Mouse (Mus musculus) urinary bladder, postnatal 36 days (tissue): ENCODE measurements at regions not wholly inside any gene's neighbourhood (a gene's known extent, or its start where the extent isn't known, plus 50 kb on each side); places are given as distances from the start of the nearest gene placed in this dataset.
A peak's percentile ranks its signal among the peaks of the same experiment; 100 is the strongest.

Experiments used
- DNase-seq, 2 experiments: peaks; one replicate each; pipeline ENCODE4 v3.0.0; 2022; ENCODE audit warnings: low spot score in 2 of 2, mixed read lengths in 1 of 2

DNA sequence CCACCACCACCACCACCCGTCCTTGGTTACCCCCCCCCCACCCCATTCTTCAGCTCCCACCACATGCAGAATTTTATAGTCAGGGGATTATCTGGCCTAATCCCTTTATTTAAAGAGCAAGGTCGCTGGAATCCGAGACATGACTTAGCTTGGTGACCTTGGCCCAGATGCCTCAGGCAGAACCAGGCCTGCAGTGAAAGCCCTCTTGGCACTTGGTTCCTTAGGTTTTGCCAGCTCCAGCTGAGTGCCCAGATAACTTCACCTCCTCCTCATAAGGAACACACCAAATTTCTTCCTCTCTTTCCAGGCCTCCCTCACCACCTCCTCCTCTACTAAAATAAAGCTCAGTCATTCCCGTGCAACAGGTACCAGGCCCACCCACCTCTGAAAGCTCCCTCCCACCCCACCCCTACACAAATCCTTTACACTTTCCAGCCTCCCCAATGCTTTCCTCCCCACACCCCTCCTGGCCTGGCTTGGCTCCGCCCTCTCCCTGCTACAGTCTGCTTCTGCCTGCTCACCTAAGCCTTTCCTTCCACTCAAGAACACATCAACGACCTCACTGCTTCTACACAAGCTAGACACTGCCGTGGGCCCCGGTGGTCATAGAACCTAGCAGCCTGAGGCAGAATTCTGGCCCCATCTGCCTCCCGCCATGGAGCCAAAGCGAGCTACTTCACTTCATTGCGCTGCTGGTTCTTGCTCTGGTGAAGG, 131.5 kb upstream of the Zfp703 start:
- DNase-seq, result no peak

DNA sequence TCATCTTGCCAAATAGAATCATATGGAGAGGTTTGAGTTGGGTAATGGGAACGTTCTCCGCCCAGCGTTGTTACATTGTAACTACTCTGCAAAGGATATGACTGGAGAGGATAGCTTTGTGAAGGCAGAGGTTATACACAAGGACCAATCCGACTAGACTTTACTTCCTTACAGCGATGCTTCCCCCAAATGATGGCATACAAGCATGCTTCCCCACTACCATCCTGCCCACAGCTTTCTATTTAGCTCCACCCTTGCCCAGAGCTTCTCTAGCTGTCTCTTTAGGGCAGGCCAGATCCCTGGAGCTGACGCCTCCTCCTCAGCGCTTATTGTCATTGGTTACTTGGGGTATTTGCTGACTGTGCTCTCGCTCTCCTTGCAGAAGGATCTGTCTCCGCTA, 130.1 kb upstream of the Zfp703 start:
- no peak for DNase-seq

DNA sequence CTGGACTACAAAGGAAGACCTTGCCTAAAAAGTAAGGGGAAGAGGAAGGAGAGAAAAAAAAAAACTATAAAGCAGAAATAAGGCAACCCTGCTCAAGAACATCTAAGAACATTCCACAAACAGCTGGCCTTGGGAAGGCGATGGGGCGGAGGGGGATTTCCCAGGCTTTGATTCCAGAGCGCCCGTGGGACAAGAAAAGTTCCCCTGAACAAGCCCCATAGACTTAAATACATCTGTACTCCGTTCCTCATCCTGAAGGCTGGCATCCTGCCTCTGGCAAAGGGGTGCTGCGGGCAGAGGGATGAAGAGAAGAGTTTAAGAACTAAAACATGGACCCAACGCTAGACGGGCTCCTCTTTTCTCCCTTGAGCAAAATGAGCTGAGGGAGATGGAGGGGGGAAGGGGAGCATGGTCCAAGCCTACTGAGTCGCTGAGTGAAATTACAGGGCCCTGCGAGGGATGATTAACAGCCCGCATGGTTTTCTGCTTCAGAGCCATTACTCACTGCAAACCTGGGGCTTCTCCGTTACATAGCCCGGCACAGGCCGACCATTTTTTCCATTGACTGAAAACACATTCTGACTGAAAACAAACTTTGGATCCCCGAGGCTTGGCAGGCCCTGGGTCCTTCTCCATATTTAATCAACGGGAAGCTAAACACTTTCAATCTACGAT, 128.9 kb upstream of the Zfp703 start:
- no peak for DNase-seq

DNA sequence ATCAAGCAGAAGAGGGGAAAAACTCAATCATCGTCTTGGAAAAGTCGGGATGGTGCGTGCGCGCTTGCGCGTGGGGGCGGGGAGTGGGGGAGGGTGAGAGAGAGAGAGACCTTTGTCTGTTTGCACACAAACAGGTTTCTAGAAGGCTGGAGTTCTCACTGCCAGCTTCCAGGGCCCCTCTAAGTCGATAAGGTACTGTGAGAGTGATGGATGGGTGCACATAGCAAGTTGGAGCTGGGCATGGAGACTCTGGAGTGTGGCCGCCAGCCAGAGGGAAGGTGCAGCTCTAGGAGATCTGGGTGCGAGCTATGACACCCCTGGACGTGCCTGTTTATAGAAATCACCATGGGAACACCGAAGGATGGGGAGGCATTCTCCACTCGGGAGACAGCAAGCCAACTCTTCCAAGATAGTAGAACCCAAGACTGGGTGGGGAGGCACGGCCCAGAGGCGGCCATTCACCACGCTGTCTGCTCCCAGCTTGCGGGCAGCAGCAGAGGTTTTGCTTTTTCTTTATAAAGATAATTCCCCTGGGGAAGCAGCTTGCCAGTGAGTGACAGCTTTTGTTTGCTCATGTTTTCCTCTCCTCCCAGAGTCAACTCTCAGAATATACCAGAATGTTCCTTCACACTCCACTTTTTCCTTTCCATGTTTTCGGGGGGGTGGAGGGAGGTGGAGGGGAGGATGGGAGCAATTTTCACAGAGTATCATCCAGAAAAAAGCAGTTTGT, 128.0 kb upstream of the Zfp703 start:
- DNase-seq, result no peak

DNA sequence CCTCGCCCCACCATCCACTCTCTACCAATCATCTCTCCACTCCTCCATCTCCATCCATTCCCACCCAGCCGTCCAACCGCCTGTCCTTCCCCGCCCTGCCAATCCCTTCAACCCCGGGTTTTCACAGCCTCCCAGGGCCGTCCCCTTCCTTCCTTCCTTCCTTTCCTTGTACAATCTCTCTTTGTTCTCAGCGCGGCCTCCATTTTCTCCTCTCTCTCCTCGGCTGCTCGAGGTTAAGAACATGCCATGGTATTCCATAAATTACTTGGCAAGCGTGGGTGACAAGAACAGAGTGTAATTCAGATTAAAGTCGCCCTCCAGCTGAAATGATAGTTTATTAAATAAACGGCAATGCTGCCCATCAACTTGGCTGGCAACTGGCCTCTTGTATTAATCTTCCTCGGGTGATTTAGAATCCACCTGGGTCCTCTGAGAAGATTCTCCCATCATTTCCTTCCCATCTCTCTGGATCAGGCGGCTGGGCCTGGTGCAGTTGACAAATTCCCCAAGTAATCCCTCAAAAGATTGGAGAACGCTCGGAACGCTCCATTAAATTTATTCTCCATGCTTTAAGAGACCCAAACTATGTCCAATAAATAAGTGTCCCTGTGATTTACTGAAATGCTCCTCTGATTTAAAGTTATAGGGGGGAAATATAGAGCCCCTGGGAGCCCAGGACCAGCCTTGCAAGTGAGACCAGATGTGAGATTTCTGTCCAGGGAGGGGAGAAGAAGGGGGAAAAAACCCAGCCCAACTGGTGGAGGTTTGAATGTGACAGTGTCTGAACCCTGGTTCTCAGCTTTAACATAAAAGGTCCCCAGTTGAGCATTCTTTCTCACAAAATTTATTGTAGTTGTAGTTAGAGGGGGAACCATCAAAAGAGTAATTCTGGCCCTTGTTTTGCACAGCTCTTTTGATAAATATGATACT, 125.0 kb upstream of the Zfp703 start:
- no peak for DNase-seq

DNA sequence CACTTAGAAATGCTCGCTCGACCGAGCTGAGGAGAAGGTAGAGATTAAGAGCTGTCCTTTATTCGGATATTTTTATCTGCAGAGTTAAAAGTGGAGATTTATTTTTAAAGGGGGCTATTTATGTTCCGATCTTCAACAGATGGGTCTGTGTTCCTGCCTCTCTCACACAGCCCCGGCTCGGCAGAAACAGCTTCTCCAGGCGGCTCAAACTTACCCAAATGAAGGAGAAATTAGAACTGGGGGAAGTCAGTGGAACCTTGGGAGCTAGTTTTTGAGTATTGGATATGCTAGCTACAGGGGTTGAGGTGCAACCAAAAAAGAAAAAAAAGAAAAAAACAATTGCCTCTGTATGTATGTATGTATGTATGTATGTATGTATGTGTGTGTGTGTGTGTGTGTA, 124.2 kb upstream of the Zfp703 start:
- no peak for DNase-seq

DNA sequence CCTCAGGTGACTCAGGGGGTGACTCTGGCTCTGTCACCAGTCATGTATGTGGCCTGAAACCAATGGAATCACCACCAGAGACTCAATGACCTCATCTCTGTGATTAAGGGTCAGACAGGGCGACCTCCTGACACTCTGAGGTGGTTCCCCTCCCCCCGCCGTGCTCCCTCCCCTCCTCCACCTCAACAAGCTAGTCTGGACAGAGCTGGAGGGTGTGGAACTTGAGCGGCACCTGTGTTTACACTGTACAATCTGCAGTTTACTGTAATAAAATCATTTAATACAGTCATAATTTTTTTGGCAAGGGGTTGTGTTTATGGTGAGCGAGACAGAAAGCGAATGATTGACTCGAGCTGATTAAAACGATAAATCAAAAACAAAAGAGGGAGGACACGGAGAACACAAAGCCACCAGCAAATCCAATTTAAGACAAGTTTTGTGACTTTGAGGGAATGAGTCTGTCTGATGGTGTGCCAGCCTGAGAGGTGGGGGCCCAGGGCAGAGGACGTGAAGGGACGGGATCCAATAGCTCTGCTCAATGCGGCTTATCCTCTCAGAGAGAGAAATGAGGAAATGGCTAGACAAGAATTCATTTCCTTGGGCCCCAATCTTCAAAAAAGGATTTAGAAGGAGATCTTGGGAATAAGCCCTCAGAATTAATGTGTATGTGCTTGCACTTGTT, 122.4 kb upstream of the Zfp703 start:
- no peak for DNase-seq

DNA sequence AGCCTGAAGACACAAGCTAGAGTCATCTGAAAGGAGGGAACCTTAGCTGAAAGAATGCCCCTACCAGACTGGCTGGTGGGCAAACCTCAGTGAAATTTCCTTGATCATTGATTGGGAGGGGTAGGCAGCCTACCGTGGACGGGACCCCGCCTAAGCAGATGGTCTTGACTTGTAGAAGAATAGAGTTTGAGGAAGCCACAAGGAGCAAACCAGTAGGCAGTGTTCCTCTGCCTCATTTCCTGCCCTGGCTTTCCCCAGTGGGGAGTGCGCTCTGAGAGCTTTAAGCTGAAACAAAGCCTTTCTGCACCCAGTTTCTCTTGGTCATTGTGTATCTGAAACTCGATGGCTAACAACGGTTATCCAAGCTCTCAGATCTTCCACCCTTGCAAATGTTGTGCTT, 121.9 kb upstream of the Zfp703 start:
- no peak for DNase-seq

DNA sequence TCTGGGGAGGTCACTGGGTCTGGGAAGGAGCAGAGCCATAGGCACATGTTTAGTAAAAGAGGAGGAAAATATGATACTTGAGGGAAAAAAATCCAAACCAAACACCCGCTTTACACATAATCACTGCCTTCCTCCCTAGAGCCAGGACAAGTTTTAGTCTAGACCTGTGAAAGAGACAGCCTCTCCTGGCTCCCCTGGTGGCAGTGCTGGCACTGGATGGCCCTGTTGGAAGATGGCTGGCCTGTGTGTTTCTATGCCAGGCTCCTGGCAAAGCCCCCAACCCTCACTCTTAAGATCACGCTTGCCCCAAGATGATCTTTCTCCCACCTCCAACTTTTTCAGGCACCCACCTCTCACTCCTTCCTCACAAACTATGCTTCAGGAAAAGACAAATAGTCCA, 112.6 kb upstream of the Zfp703 start:
- no peak for DNase-seq

DNA sequence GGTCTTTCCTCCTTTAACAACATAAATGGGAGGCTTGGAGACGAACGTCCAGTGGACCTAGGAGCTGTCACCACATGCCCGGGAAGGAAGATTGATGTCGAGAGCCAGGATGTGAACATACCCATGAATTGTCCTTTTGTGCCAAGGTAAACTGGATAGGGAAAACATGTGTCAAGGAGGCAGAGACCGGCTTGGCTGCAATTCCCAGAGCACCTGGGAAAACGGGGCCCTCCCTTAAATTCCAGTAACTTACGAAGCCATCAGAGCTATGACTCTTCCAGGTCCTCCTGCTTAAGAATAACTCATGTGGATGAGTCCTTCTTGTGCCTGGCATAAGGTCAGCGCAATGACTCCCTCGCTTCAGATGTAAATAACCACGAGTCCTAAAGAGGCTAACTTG, 112.2 kb upstream of the Zfp703 start:
- DNase-seq, result no peak

DNA sequence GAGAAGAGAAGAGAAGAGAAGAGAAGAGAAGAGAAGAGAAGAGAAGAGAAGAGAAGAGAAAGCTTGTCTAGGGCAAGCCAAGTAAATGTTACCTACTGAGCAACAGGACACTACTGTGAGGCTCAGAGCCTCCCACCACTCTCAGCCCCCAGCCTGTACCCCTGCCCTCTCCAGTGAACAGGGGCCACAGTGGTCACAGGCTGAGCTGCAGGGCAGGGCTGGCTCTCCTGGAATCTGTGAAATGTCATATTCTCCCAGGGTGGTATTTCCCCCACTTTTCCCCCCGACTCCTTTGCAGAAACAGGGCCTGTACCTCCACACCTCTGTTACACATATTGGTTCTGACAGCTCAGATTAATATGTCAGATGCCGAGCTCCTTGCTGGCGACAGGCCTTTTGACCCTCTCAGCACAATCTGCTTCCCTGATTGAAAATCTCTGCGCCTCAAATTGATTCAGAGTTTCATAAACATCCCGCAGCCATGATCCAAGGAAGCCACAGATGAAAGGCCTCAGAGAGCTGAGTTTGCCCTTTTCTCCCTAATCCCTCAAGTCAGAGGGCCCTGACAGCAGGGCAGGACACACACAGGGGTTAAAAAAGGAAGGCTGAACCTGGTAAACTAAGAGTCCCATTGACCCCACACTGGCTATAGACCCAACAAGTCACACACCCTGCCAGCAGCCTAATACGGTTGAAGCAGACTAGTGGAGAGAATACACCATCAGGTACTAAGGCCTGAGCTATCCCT, 108.8 kb upstream of the Zfp703 start:
- DNase-seq, result no peak

DNA sequence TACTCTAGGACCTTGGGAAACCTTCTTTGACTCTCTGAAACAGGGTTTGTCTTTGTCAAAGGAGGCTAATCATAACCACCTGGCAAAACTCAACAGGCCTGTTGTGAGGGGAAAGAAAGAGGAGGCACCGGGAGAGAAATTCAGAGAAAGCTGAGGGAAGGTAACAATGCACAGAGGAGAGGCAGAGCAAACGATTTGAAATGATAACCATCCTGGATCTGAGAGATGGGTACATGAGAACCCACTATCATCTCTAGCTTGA, 108.3 kb upstream of the Zfp703 start:
- no peak for DNase-seq

DNA sequence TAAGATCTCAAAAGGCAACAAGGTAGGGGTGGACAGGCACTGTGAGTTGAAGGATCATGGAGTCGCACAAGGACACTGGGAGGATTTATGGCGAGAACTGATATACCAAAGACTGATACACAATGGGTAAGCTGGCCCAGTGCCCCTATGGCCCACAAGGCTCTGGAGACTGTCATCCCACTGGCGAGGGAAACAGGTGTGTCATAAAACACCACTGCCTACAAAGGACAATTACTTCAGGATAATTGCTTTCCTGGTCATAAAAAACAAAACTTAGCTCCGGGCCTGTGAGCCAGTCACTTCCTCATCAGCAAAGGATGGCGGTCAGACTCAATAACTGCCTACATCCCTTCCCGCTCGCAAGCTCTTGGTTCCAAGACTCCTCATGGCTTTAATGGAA, 105.3 kb upstream of the Zfp703 start:
- DNase-seq, result no peak

DNA sequence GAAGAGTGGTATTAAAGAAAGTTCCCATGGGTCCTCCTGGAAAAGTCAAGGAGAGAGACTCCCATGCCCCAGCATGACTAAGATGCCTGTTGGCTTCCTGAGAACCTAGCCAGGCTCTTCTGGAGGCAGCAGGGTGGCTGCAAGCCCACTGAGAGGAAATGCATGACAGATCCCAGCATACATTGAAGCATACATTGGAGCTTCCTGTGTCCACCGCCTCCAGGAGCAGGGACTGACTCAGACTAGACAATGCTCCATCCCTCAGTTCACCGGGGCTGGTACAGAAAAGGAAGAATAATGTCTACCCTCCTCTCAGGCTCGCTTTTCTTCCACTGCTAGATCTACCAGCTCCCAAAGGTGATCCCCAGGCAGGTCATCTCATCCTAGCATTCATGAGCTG, 104.7 kb upstream of the Zfp703 start:
- no peak for DNase-seq

DNA sequence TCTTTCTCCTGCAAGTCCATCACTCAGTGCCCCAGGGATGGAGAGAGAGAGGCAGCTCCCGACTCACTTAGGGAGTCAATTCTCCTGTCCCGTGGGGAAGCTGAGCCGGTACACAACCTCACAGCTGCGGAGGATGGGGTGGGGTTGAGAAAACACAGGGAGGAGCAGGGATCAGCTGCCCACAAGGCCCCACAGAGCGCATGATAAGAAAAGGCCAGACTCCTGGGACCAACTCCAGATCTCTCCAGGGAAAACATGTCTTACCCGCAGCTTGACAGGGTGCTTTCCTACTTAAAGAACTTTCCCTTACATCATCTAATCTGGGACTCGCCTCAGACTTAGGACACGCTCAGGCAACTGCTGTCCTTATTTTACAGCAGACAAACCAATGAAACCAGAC, 104.3 kb upstream of the Zfp703 start:
- DNase-seq, result no peak

DNA sequence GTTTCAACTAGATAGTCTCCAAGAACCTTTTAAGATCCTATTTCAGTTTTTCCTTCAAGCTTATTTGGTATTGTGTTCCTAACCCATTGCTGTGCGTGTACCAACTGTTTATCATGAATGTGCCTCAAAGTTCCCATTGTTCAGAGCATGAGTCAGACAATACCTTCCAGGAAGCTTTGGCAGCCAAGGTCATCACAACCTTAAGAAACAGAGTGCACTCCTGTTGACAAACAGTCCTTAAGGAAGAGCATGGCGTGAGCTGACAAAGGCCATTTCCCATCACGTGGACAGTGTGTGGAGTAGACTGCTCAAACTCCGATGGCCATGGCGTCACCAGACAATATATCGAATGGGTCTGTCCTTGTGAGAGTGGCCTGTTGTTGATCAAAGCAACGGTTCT, 96.9 kb upstream of the Zfp703 start:
- DNase-seq, result no peak

DNA sequence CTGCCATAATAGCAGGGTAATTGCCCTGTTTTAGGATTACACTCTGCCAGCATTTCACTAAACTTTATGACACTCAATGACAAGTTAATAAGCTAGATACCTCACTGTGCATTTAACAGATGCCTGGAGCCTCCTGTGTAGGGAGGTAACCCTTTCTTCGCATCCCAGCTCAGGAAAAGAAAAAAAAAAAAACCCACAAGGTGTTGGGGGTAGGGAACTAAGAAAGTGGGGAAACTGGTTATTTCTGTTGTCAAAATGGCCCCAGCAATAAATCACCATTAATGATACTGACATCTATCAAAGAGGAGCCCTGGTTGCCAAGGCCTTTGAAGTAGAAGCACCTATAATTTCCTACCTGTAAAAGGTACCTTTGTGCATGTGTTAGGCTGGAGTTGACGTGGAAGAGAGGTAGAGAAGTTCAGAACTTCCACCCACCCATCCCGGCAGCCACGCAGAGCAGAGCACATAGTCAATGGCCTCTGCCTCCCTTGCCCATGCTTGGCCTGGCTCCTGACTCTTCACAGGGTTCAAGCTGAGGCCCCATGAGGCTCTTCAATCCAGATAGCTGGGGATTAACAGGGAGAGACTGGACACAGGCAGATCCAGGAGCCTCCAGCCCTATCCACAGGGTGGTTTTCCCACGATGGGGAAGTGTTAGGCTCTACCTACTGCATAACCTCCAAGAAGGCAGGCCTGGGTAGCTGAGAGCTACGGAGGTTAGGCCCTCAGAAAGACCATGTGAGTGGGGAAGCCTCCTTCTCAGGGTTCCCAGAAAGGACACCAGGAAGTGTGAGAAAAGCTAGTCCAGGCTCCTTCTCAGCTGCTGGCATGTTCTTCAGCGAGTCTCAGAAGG, 95.6 kb upstream of the Zfp703 start:
- no peak for DNase-seq

DNA sequence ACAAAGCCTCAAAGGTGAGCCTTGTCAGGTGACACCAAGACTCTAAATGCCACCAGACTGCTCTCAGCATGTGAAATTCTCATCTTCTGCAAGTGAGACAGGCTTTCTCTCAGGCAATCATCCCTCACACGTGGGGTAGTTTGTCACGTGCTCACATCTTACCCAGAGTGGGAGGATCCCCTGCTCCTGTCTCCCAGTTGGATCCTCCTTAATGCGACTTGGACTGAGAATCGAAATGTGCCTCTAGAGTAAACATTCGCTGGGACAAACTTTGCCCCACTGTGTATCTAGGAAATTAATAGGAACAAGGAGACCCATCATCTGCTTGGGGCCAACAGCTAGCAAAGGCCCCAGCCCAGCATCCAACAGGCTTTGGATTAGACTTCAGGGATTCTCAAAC, 94.5 kb upstream of the Zfp703 start:
- DNase-seq, result peak in 1 of 2 experiments; percentile 41

DNA sequence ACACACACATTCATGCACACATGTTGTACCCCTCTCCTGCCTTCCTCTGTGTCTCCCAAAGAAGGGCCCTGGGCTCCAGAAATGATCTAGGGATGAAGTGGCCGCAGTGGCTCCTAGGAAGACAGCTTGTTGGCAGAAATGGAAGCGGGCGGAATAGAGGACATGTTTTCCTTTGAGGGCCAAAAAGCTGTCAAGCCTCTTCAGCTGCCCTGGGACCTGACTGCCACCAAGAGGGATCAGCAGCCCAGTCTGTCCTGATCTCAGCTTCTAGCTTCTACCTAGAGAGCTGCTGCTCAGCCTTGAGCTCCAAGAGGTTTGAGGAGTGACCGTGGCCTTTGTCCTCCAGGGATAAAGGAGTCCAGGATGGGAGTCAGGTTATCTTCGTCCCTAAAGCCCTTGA, 93.8 kb upstream of the Zfp703 start:
- no peak for DNase-seq

DNA sequence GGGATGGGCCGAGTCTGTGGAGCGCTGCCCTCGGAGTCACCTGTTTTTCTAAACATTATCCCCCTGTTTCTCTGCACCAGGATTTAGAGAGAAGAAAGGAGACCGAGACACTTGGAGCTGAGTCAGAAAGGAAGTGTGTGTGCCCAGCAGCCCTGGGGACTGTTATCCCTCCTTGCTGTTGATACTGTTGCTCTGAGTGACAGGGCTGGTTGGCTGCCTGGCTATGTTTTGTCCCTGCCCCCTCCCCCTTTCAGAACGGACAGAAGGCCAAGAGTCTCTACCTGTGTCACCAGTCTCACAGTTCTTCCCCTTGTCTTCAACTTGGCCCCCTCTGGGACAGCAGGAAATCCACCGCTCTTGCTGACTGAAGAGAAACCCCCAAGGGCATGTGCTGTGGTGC, 93.4 kb upstream of the Zfp703 start:
- no peak for DNase-seq
